Mouse (Mus musculus) kidney, embryonic 16.5 days (tissue): ENCODE results near the gene Dpm3. TPM values are rescaled to one million over a fixed set of nuclear protein-coding genes. Genes with fewer than 3 reads are reported as not detected.

Experiments used
- ATAC-seq: fragments of 200-750 bp; cut with Nextera tagmentation; 2 replicates; pipeline ENCODE4 v1.8.0; 2017; ENCODE audit warnings: moderate TSS enrichment; ENCODE audit not compliant: low FRiP score, low TSS enrichment
- H3K27ac ChIP-seq: fragments of 300-500 bp; sonication (generic); 2 replicates; pipeline ENCODE4 v1.5.1; 2014; ENCODE audit warnings: low read length
- H3K27me3 ChIP-seq: fragments of 300-500 bp; sonication (generic); 2 replicates; pipeline ENCODE4 v1.6.1; 2014; ENCODE audit warnings: low read length, control low read depth, mixed read lengths; ENCODE audit not compliant: insufficient read depth
- H3K36me3 ChIP-seq: fragments of 300-500 bp; sonication (generic); 2 replicates; pipeline ENCODE4 v1.6.1; 2014; ENCODE audit warnings: low read length, control low read depth, mixed read lengths; ENCODE audit not compliant: insufficient read depth
- H3K4me1 ChIP-seq: fragments of 300-500 bp; sonication (generic); 2 replicates; pipeline ENCODE4 v1.6.1; 2014; ENCODE audit warnings: low read length, control low read depth, mixed read lengths; ENCODE audit not compliant: insufficient read depth
- H3K4me2 ChIP-seq: fragments of 300-500 bp; sonication (generic); replicated peaks from 2 replicates; pipeline ENCODE4 v1.6.1; 2014; ENCODE audit warnings: low read depth, low read length
- H3K4me3 ChIP-seq: fragments of 300-500 bp; sonication (generic); 2 replicates; pipeline ENCODE4 v1.5.1; 2014; ENCODE audit warnings: mild to moderate bottlenecking, low read length
- H3K9ac ChIP-seq: fragments of 300-500 bp; sonication (generic); replicated peaks from 2 replicates; pipeline ENCODE4 v1.6.1; 2014; ENCODE audit warnings: low read length
- H3K9me3 ChIP-seq: fragments of 300-500 bp; sonication (generic); 2 replicates; pipeline ENCODE4 v1.6.1; 2016; ENCODE audit warnings: low read length, control low read depth
- WGBS: fragments of 180-500 bp; shearing (Covaris S2); extraction: QIAGEN DNeasy Blood & Tissue Kit; methylation state at CpG from one replicate; pipeline ENCODE4 v1.1.7; 2014; 5-methylcytosine and 5-hydroxymethylcytosine counted together
- polyA plus RNA-seq: library from polyadenylated mRNA; unstranded; fragments of >200 nt; fragmentation: Nextera tagmentation; extraction: Ambion mirVana; gene quantifications from 2 replicates; pipeline ENCODE4 v1.2.1, GENCODE M21; 2015

Dpm3 gene
- polyA plus RNA-seq, 1 experiment from 2014 or later: 146 TPM

GRCm38 (mm10) chr3:89277281-89278021 is 18.3 kb downstream of the Dpm3 start:
- Histone ChIP-seq H3K9me3 (no peaks in the 10 kb centered on the region), H3K27me3 (no peaks in the 10 kb centered on the region), H3K36me3 (peaks cover 22% of the 10 kb centered on the region), H3K4me2 (peak overlapping the region; percentile 91), H3K9ac (peak overlapping the region; percentile 75), H3K27ac (peak overlapping the region; percentile 88), H3K4me3 (peak overlapping the region; percentile 59), H3K4me1 (peaks cover 44% of the 10 kb centered on the region)
- 20% methylated on average over 14 of the region's 14 CpGs for WGBS
- peak; percentile 13 for ATAC-seq

- Histone ChIP-seq H3K9ac (peak overlapping the region; percentile 75), H3K4me3 (peak overlapping the region; percentile 59), H3K4me2 (peak overlapping the region; percentile 91), H3K36me3 (peaks cover 18% of the 10 kb centered on the region), H3K4me1 (peaks cover 44% of the 10 kb centered on the region), H3K27me3 (no peaks in the 10 kb centered on the region), H3K27ac (peak overlapping the region; percentile 88), H3K9me3 (no peaks in the 10 kb centered on the region)
- ATAC-seq: peak; percentile 43
- WGBS: 31% methylated on average over 7 of the region's 7 CpGs
These were observed 18.9 kb downstream of the Dpm3 start for GRCm38 (mm10) chr3:89278107-89278506.

- peak overlapping the region; percentile 91 for H3K4me2 ChIP-seq
These were observed 19.5 kb downstream of the Dpm3 start for GRCm38 (mm10) chr3:89278643-89279042.

GRCm38 (mm10) chr3:89279153-89279890 is 20.2 kb downstream of the Dpm3 start:
- peaks cover 14% of the 10 kb centered on the region for H3K36me3 ChIP-seq
- H3K9ac ChIP-seq: peak overlapping the region; percentile 75
- 2% methylated on average over 35 of the region's 35 CpGs for WGBS
- H3K27me3 ChIP-seq: no peaks in the 10 kb centered on the region
- H3K27ac ChIP-seq: peak overlapping the region; percentile 88
- H3K9me3 ChIP-seq: no peaks in the 10 kb centered on the region
- peaks cover 51% of the 10 kb centered on the region for H3K4me1 ChIP-seq
- H3K4me2 ChIP-seq: peak overlapping the region; percentile 91
- peak overlapping the region; percentile 59 for H3K4me3 ChIP-seq
- peak; percentile 83 for ATAC-seq

More at GRCm38 (mm10) chr3:89278643-89279042, 19.5 kb downstream of the Dpm3 start:
- Histone ChIP-seq H3K27me3 (no peaks in the 10 kb centered on the region), H3K4me3 (peak overlapping the region; percentile 59), H3K4me1 (peaks cover 44% of the 10 kb centered on the region), H3K9ac (peak overlapping the region; percentile 75), H3K9me3 (no peaks in the 10 kb centered on the region), H3K27ac (peak overlapping the region; percentile 88), H3K36me3 (peaks cover 15% of the 10 kb centered on the region)
- WGBS: 7% methylated on average over 8 of the region's 8 CpGs
- ATAC-seq: no peak

GRCm38 (mm10) chr3:89280050-89280605 is 21.0 kb downstream of the Dpm3 start:
- peak overlapping the region; percentile 88 for H3K27ac ChIP-seq
- H3K4me2 ChIP-seq: peak overlapping the region; percentile 91
- peak overlapping the region; percentile 59 for H3K4me3 ChIP-seq
- H3K9me3 ChIP-seq: no peaks in the 10 kb centered on the region
- under 1% methylated on average over 29 of the region's 29 CpGs for WGBS
- no peak for ATAC-seq
- H3K36me3 ChIP-seq: peaks cover 10% of the 10 kb centered on the region
- peak overlapping the region; percentile 75 for H3K9ac ChIP-seq
- peaks cover 51% of the 10 kb centered on the region for H3K4me1 ChIP-seq
- no peaks in the 10 kb centered on the region for H3K27me3 ChIP-seq

- H3K9ac ChIP-seq: peak within 1 kb of the TSS; percentile 75
- peak within 1 kb of the TSS; percentile 91 for H3K4me2 ChIP-seq
- WGBS: under 1% methylated on average over 52 of the region's 52 CpGs
- H3K36me3 ChIP-seq: peaks cover 3% of the 10 kb centered on the region
- peaks cover 50% of the 10 kb centered on the region for H3K4me1 ChIP-seq
- H3K27me3 ChIP-seq: no peaks in the 10 kb centered on the region
- peak within 1 kb of the TSS; percentile 88 for H3K27ac ChIP-seq
- H3K9me3 ChIP-seq: no peaks in the 10 kb centered on the region
- peak; percentile 44 for ATAC-seq
- peak within 1 kb of the TSS; percentile 59 for H3K4me3 ChIP-seq
These were observed 21.7 kb downstream of the Dpm3 start, which contains the start of gene Efna1 for GRCm38 (mm10) chr3:89280606-89281511. TSS of gene Efna1 (minus strand) at chr3:89281142.

- 13% methylated on average over 20 of the region's 20 CpGs for WGBS
- Histone ChIP-seq H3K9ac (peak overlapping the region; percentile 75), H3K36me3 (no peaks in the 10 kb centered on the region), H3K4me2 (peak overlapping the region; percentile 91), H3K4me1 (peaks cover 42% of the 10 kb centered on the region), H3K4me3 (peak overlapping the region; percentile 59), H3K27me3 (no peaks in the 10 kb centered on the region), H3K27ac (peak overlapping the region; percentile 88), H3K9me3 (no peaks in the 10 kb centered on the region)
- ATAC-seq: no peak
These were observed 22.6 kb downstream of the Dpm3 start for GRCm38 (mm10) chr3:89281579-89282290.

GRCm38 (mm10) chr3:89282291-89282643 is 23.1 kb downstream of the Dpm3 start:
- ATAC-seq: no peak
- H3K4me2 ChIP-seq: no peak overlapping the region
- H3K27ac ChIP-seq: no peak overlapping the region
- no peaks in the 10 kb centered on the region for H3K36me3 ChIP-seq
- no peak overlapping the region for H3K4me3 ChIP-seq
- no peaks in the 10 kb centered on the region for H3K9me3 ChIP-seq
- H3K9ac ChIP-seq: no peak overlapping the region
- peaks cover 37% of the 10 kb centered on the region for H3K4me1 ChIP-seq
- WGBS: 23% methylated on average over 4 of the region's 4 CpGs
- H3K27me3 ChIP-seq: no peaks in the 10 kb centered on the region

GRCm38 (mm10) chr3:89284261-89284660 is 25.1 kb downstream of the Dpm3 start:
- Histone ChIP-seq H3K4me2 (no peak overlapping the region), H3K4me3 (no peak overlapping the region), H3K36me3 (no peaks in the 10 kb centered on the region), H3K27me3 (no peaks in the 10 kb centered on the region), H3K27ac (no peak overlapping the region), H3K9ac (no peak overlapping the region), H3K4me1 (peaks cover 37% of the 10 kb centered on the region), H3K9me3 (no peaks in the 10 kb centered on the region)
- WGBS: 74% methylated on average over 3 of the region's 3 CpGs
- no peak for ATAC-seq
